Mouse (Mus musculus) liver, embryonic 13.5 days (tissue): Measurements from ENCODE around the gene Sez6l. TPM values are rescaled to one million over a fixed set of nuclear protein-coding genes. Genes with fewer than 3 reads are reported as not detected.
A peak's percentile ranks its signal among the peaks of the same experiment; 100 is the strongest.

Experiments
- ATAC-seq: fragments of 200-750 bp; cut with Nextera tagmentation; 2 replicates; pipeline ENCODE4 v1.8.0; 2017; ENCODE audit warnings: low read depth, mild to moderate bottlenecking, moderate number of reproducible peaks, moderate library complexity
- DNase-seq: peaks from one replicate; pipeline ENCODE4 v3.0.0; 2022
- H3K27ac ChIP-seq: fragments of 300-500 bp; sonication (generic); 2 replicates; pipeline ENCODE4 v1.5.1; 2015; ENCODE audit warnings: moderate library complexity, mild to moderate bottlenecking, inconsistent platforms
- H3K27me3 ChIP-seq: fragments of 300-500 bp; sonication (generic); 2 replicates; pipeline ENCODE4 v1.6.1; 2015; ENCODE audit warnings: mild to moderate bottlenecking, inconsistent platforms
- H3K36me3 ChIP-seq: fragments of 300-500 bp; sonication (generic); 2 replicates; pipeline ENCODE4 v1.6.1; 2015; ENCODE audit warnings: mild to moderate bottlenecking, inconsistent platforms
- H3K4me1 ChIP-seq: fragments of 300-500 bp; sonication (generic); replicated peaks from 2 replicates; pipeline ENCODE4 v1.6.1; 2015; ENCODE audit warnings: inconsistent platforms
- H3K4me2 ChIP-seq: fragments of 300-500 bp; sonication (generic); 2 replicates; pipeline ENCODE4 v1.6.1; 2015; ENCODE audit warnings: inconsistent platforms, mild to moderate bottlenecking, moderate library complexity
- H3K4me3 ChIP-seq: fragments of 300-500 bp; sonication (generic); replicated peaks from 2 replicates; pipeline ENCODE4 v1.5.1; 2015; ENCODE audit warnings: mild to moderate bottlenecking, inconsistent platforms
- H3K9ac ChIP-seq: fragments of 300-500 bp; sonication (generic); 2 replicates; pipeline ENCODE4 v1.6.1; 2015; ENCODE audit warnings: mild to moderate bottlenecking, inconsistent platforms
- H3K9me3 ChIP-seq: fragments of 300-500 bp; sonication (generic); replicated peaks from 2 replicates; pipeline ENCODE4 v1.6.1; 2016; ENCODE audit warnings: inconsistent platforms
- WGBS: fragments of 180-500 bp; shearing (Covaris S2); methylation state at CpG from one replicate; pipeline ENCODE4 v1.1.7; 2015; ENCODE audit not compliant: insufficient replicate concordance; 5-methylcytosine and 5-hydroxymethylcytosine counted together
- polyA plus RNA-seq: library from polyadenylated mRNA; unstranded; fragments of >200 nt; fragmentation: Nextera tagmentation; extraction: Ambion mirVana; gene quantifications from 2 replicates; pipeline ENCODE4 v1.2.1, GENCODE M21; 2015

The Sez6l gene
- polyA plus RNA-seq, 1 experiment from 2014 or later = 0.06 TPM

DNA sequence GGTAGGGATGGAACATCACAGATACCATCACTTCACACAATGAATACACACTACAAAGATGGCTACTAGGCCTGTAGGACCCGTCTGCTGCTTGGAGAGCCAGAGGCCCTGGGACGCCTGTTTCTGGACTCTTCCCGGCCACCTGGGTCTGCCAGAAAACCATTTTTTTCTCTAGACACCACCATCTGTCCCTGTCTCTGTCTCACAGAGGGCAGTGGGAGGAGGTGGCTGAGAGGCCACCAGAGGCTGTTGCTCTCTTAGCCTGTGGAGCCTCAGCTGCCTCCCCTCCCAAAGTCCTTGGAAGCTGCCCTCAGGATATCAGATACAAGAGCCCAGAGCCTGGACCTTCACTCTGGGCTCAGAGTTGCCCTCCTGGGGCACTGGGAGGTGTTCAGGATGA, 117.1 kb downstream of the Sez6l start:
- Histone ChIP-seq H3K27ac (no peak overlapping the region), H3K9ac (no peak overlapping the region), H3K36me3 (no peaks in the 10 kb centered on the region), H3K4me3 (no peak overlapping the region), H3K4me1 (no peaks in the 10 kb centered on the region), H3K27me3 (peaks cover 11% of the 10 kb centered on the region; the same call in 1 of the 2 replicates), H3K9me3 (no peaks in the 10 kb centered on the region), H3K4me2 (no peak overlapping the region)
- 53% methylated on average over 3 of the region's 3 CpGs for WGBS
- DNase-seq (no peak), ATAC-seq (no peak)

GRCm38 (mm10) chr5:112454966-112455555, 121.9 kb downstream of the Sez6l start:
- no peak overlapping the region for H3K9ac ChIP-seq
- peaks cover 18% of the 10 kb centered on the region; the same call in 1 of the 2 replicates for H3K27me3 ChIP-seq
- no peaks in the 10 kb centered on the region for H3K36me3 ChIP-seq
- no peak overlapping the region for H3K4me3 ChIP-seq
- no peaks in the 10 kb centered on the region for H3K4me1 ChIP-seq
- DNase-seq (no peak), ATAC-seq (no peak)
- no peak overlapping the region for H3K27ac ChIP-seq
- no peaks in the 10 kb centered on the region for H3K9me3 ChIP-seq
- H3K4me2 ChIP-seq = no peak overlapping the region
- 50% methylated on average over 12 of the region's 12 CpGs for WGBS

DNA sequence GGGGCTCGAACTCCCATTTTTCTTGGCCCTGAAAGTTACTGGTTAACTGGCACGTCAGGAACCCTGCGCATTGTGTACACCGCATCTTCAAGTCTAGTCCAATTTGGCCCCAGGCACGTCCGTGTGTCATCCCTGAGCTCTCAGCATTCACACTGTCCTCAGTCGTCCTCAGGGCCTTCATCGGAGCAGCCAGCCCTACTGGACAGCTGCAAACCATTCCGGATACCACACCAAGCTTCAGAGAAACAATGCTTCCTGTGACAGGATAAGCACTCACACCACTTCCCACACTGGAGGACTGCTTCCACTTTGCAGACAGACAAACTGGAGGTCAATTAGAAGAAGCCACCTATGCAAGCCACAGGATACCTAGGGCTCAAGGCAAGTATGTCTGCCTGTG, 123.9 kb downstream of the Sez6l start:
- no peak for DNase-seq
- 32% methylated on average over 9 of the region's 9 CpGs for WGBS

DNA sequence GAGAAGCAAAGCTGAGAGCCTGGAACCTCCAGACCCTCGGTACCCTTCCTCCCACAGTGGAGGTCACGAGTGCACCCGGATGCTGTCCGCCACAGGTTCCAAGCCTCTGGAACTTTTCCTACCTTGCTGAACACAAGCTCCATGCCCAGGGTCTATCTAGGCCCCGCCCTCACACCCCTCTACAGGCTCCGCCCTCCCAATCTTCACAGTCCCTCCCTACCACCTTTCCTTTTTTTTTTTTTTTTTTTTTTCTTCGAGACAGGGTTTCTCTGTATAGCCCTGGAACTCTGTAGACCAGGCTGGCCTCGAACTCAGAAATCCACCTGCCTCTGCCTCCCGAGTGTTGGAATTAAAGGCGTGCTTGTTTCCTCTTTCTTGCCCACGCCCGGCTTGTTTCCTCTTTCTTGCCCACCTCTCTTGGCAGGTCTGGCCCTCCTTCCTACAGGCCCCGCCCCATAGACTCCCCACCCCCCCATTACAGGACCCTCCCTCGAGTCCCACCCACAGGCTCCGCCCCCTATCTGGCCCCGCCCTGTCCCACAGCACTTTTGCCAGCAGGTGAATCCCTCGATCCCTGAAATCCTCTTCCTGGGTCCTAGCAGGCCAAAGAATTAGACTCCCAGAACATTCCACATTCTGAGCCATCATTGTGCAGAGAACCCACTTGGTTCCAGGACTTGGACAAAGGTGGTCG, 128.1 kb downstream of the Sez6l start, which contains the start of gene Gm6588:
Gene Gm6588, plus strand, starts transcription at position 680 of the 694 bp plus-strand sequence.
- ATAC-seq (no peak), DNase-seq (no peak)
- Histone ChIP-seq H3K27ac (no peak within 1 kb of the TSS), H3K9ac (no peak within 1 kb of the TSS), H3K36me3 (no peaks in the 10 kb centered on the region), H3K9me3 (no peaks in the 10 kb centered on the region), H3K4me1 (no peaks in the 10 kb centered on the region), H3K4me3 (no peak within 1 kb of the TSS), H3K27me3 (peaks cover 12% of the 10 kb centered on the region; the same call in 1 of the 2 replicates), H3K4me2 (no peak within 1 kb of the TSS)
- 41% methylated on average over 18 of the region's 18 CpGs for WGBS

More for the DNA sequence above, 123.9 kb downstream of the Sez6l start:
- H3K27me3 ChIP-seq = peaks cover 22% of the 10 kb centered on the region; the same call in 1 of the 2 replicates
- no peak for ATAC-seq
- H3K4me2 ChIP-seq = no peak overlapping the region
- H3K9me3 ChIP-seq = no peaks in the 10 kb centered on the region
- H3K36me3 ChIP-seq = no peaks in the 10 kb centered on the region
- H3K4me3 ChIP-seq = no peak overlapping the region
- no peak overlapping the region for H3K9ac ChIP-seq
- no peaks in the 10 kb centered on the region for H3K4me1 ChIP-seq
- H3K27ac ChIP-seq = no peak overlapping the region

GRCm38 (mm10) chr5:112438535-112438934, 138.4 kb downstream of the Sez6l start:
- no peaks in the 10 kb centered on the region for H3K4me1 ChIP-seq
- H3K36me3 ChIP-seq = no peaks in the 10 kb centered on the region
- H3K9me3 ChIP-seq = no peaks in the 10 kb centered on the region
- no peak overlapping the region for H3K27ac ChIP-seq
- H3K4me3 ChIP-seq = no peak overlapping the region
- ATAC-seq = no peak
- WGBS = 50% methylated on average over 10 of the region's 10 CpGs
- H3K9ac ChIP-seq = no peak overlapping the region
- no peak for DNase-seq
- 0 out of 2 replicates have a peak, but pooled peaks cover 7% of the 10 kb centered on the region for H3K27me3 ChIP-seq
- no peak overlapping the region for H3K4me2 ChIP-seq

- peaks cover 47% of the 10 kb centered on the region for H3K27me3 ChIP-seq
- H3K27ac ChIP-seq = no peak overlapping the region
- 0% methylated on average over 8 of the region's 8 CpGs for WGBS
- peak; percentile 45 for DNase-seq
- no peak overlapping the region for H3K9ac ChIP-seq
- H3K9me3 ChIP-seq = no peaks in the 10 kb centered on the region
- H3K4me2 ChIP-seq = no peak overlapping the region
- no peak for ATAC-seq
- H3K4me1 ChIP-seq = no peaks in the 10 kb centered on the region
- H3K4me3 ChIP-seq = no peak overlapping the region
- H3K36me3 ChIP-seq = no peaks in the 10 kb centered on the region
Measured at GRCm38 (mm10) chr5:112433004-112433403, 144.0 kb downstream of the Sez6l start.

DNA sequence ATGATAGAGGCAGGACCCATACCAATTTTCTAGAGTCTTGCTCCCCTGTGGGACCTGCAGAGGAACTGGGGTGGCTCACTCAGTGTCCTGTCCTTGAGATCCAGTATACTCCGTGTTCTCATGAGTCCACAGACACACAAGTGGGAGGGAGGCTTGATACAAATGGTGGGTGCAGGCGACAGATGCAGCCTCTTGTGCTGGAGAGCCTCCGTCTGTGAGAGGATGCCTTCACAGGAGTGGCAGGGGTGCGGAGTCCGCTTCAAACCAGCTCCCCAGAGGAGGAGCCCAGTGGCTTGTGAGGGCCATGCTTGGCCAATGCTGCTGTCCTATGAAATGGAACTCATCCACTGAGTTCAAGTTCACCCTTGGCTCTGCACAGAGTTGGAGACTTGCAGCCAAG, 145.0 kb downstream of the Sez6l start:
- Histone ChIP-seq H3K4me3 (no peak overlapping the region), H3K9ac (no peak overlapping the region), H3K4me2 (no peak overlapping the region), H3K27me3 (peaks cover 45% of the 10 kb centered on the region), H3K27ac (no peak overlapping the region), H3K4me1 (no peaks in the 10 kb centered on the region), H3K36me3 (no peaks in the 10 kb centered on the region), H3K9me3 (no peaks in the 10 kb centered on the region)
- ATAC-seq (no peak), DNase-seq (no peak)
- WGBS = 60% methylated on average over 5 of the region's 5 CpGs

- no peak overlapping the region for H3K4me2 ChIP-seq
- ATAC-seq (no peak), DNase-seq (no peak)
Measured at GRCm38 (mm10) chr5:112431120-112431775, 145.7 kb downstream of the Sez6l start.

DNA sequence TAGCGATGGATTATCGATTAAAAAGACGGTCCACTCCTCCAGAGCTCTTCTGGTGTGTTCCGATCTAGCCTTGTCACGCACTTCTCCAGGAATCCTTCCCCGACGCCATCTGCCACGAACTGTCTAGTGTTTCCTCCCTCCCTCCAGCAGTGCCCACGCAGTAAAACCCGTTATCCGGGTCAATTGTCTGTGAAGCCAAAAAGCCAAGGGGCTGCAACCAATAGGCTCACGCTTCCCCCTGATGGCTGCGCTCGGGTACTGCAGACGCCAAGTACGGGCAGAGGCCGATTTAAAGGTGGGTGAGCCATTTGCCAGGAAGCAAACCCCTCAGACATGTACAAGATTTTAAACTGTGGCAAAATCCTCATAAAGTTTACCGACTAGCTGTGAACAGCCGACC, 148.0 kb downstream of the Sez6l start:
- no peak for ATAC-seq
- Histone ChIP-seq H3K27me3 (peaks cover 56% of the 10 kb centered on the region), H3K4me2 (no peak overlapping the region)

More at GRCm38 (mm10) chr5:112431120-112431775, 145.7 kb downstream of the Sez6l start:
- Histone ChIP-seq H3K4me1 (no peaks in the 10 kb centered on the region), H3K4me3 (no peak overlapping the region), H3K27me3 (peaks cover 45% of the 10 kb centered on the region), H3K9ac (no peak overlapping the region), H3K9me3 (no peaks in the 10 kb centered on the region), H3K36me3 (no peaks in the 10 kb centered on the region), H3K27ac (no peak overlapping the region)
- WGBS = 23% methylated on average over 14 of the region's 14 CpGs

DNA sequence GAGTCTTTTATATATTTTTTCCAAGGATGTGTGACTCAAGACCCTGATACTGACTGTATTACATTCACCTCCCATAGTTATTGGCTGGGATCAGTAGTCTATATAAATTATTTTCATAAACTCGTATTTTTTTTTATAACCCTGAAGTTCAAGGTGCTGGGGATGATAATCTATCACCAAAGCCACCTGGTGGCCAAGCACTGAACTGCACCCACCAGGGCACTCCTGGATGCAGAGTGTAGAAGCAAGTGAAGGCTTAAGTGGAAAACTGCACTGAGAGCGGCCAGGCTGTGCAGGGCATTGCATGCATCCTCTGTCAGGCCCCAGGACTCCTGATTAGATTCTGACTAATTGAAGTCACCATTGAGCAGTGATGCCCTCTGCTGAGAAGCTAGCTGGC, 149.7 kb downstream of the Sez6l start:
- no peaks in the 10 kb centered on the region for H3K36me3 ChIP-seq
- H3K4me1 ChIP-seq = no peaks in the 10 kb centered on the region
- H3K9ac ChIP-seq = no peak overlapping the region
- ATAC-seq (no peak), DNase-seq (peak; percentile 15)
- no peak overlapping the region for H3K27ac ChIP-seq
- 37% methylated on average over 2 of the region's 2 CpGs for WGBS
- H3K4me2 ChIP-seq = no peak overlapping the region
- H3K4me3 ChIP-seq = no peak overlapping the region
- H3K9me3 ChIP-seq = no peaks in the 10 kb centered on the region
- peaks cover 52% of the 10 kb centered on the region for H3K27me3 ChIP-seq

More for the DNA sequence above, 148.0 kb downstream of the Sez6l start:
- H3K9me3 ChIP-seq = no peaks in the 10 kb centered on the region
- peak; percentile 24 for DNase-seq
- H3K36me3 ChIP-seq = no peaks in the 10 kb centered on the region
- H3K4me1 ChIP-seq = no peaks in the 10 kb centered on the region
- no peak overlapping the region for H3K27ac ChIP-seq
- no peak overlapping the region for H3K4me3 ChIP-seq
- 11% methylated on average over 19 of the region's 19 CpGs for WGBS
- no peak overlapping the region for H3K9ac ChIP-seq

DNA sequence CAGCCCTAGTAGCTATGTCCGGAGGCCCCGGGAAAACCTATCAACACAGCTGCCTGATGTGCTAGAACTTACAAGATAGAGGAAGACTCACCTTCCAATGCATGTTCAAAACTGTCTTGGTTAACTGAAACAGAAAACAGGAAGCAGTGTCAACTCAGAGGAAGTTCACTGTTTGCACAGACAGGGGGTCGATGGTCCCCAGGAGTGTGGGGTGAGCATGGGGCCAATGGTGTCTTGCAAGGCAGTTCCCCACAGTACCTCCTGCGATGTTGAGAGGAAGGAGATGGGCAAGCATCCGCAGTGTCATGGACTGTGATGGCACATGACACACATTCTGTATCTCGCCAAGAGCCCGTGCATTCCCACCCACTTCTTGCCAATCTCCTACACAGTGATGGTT, 150.3 kb downstream of the Sez6l start:
- DNase-seq (no peak), ATAC-seq (no peak)
- H3K9me3 ChIP-seq = no peaks in the 10 kb centered on the region
- H3K27me3 ChIP-seq = peaks cover 46% of the 10 kb centered on the region
- H3K4me2 ChIP-seq = no peak overlapping the region
- H3K36me3 ChIP-seq = no peaks in the 10 kb centered on the region
- H3K4me3 ChIP-seq = no peak overlapping the region
- no peak overlapping the region for H3K9ac ChIP-seq
- 45% methylated on average over 7 of the region's 7 CpGs for WGBS
- H3K4me1 ChIP-seq = no peaks in the 10 kb centered on the region
- H3K27ac ChIP-seq = no peak overlapping the region
